In genomic region chr6:140869523-140869922, GRCm38 (mm10) we compare ENCODE assay signal across 6 mouse cellular contexts.
DNase-seq lines count a peak whose midpoint lies in the region; ATAC-seq and TF ChIP-seq lines count a peak whose summit lies in the region.
"Not testable (repeated sequence)": the region's sequence is repeated elsewhere in the genome, so short reads cannot be mapped to it uniquely, and the experiment has no call there.

No protein-coding gene starts in this region.

- not testable (repeated sequence) for ATAC-seq in midbrain, embryonic 11.5 days (ENCODE audit: low FRiP score)

- DNase-seq in ES-CJ7 (ENCODE audit: low read depth, low spot score): peak; percentile 51
- not testable (repeated sequence) for DNase-seq in ES-E14 (ENCODE audit: low read depth, low spot score)
- peak; percentile 50 for DNase-seq in R1 (ENCODE audit: low read depth, low spot score)
- peak; percentile 46 for DNase-seq in ZHBTc4 (ENCODE audit: low read depth, low spot score)
- peak; percentile 51 for DNase-seq in midbrain, embryonic 11.5 days (ENCODE audit: low spot score, missing footprints)

- H3K27ac ChIP-seq in ES-E14 (ENCODE audit: insufficient read depth, low read depth, low read length, poor library complexity, severe bottlenecking); midbrain, embryonic 11.5 days (ENCODE audit: low read depth, low read length): not testable (repeated sequence)

- not testable (repeated sequence) for TF ChIP-seq CTCF in E14TG2a.4 (conservative IDR thresholded peaks at IDR 0.05; ENCODE audit: low read length)

- WGBS in midbrain, embryonic 11.5 days: 94% methylated on average over 7 of the region's 16 CpGs

- not testable (repeated sequence) for H3K27me3 ChIP-seq in E14TG2a.4 (ENCODE audit: insufficient read depth, low read length); midbrain, embryonic 11.5 days (ENCODE audit: control insufficient read depth, insufficient read depth, low read length)

- in situ Hi-C loops in ES-E14 (cut with MboI; ENCODE audit: low sequenced_read_pairs in 2 of 2, unreplicated experiment in 2 of 2): not testable (repeated sequence)

- H3K9me3 ChIP-seq in E14TG2a.4 (ENCODE audit: low read length): peaks cover 20% of the 10 kb centered on the region; the same call in 1 of the 2 replicates
- not testable (repeated sequence) for H3K9me3 ChIP-seq in ES-E14 (ENCODE audit: control insufficient read depth, insufficient read depth, low read depth, low read length); midbrain, embryonic 11.5 days (ENCODE audit: control insufficient read depth, low read length)

- not testable (repeated sequence) for H3K36me3 ChIP-seq in E14TG2a.4 (ENCODE audit: insufficient read depth, low read length); ES-E14 (ENCODE audit: control insufficient read depth, insufficient read depth, low read length, poor library complexity, severe bottlenecking); midbrain, embryonic 11.5 days (ENCODE audit: control insufficient read depth, insufficient read depth, low read length)

- H3K4me3 ChIP-seq in E14TG2a.4 (replicated peaks; ENCODE audit: low read length) (peak overlapping the region; percentile 62), ES-E14 (ENCODE audit: insufficient read depth in 1 of 2, low read depth in 1 of 2, low read length in 2 of 2, poor library complexity in 1 of 2, severe bottlenecking in 1 of 2) (peak overlapping the region; percentile 49 to 53)
- not testable (repeated sequence) for H3K4me3 ChIP-seq in midbrain, embryonic 11.5 days (ENCODE audit: low read depth, low read length)

- not testable (repeated sequence) for H3K4me2 ChIP-seq in midbrain, embryonic 11.5 days

- not testable (repeated sequence) for H3K4me1 ChIP-seq in E14TG2a.4 (replicated peaks; ENCODE audit: low read depth, low read length); ES-E14 (ENCODE audit: control insufficient read depth in 2 of 2, insufficient read depth in 2 of 2, low read length in 2 of 2, poor library complexity in 1 of 2); midbrain, embryonic 11.5 days (ENCODE audit: control insufficient read depth, insufficient read depth, low read length)

- peak overlapping the region; percentile 56; the same call in 1 of the 2 replicates for H3K9ac ChIP-seq in ES-E14 (ENCODE audit: insufficient read depth, low read depth, low read length, poor library complexity, severe bottlenecking)
- H3K9ac ChIP-seq in midbrain, embryonic 11.5 days (ENCODE audit: low read length): not testable (repeated sequence)
